Mouse (Mus musculus) lung, postnatal 0 days (tissue): ENCODE data around the gene Zfp622. TPM values are rescaled to one million over a fixed set of nuclear protein-coding genes. Genes with fewer than 3 reads are reported as not detected.

ENCODE experiments used
- ATAC-seq: fragments of 200-750 bp; cut with Nextera tagmentation; 2 replicates; pipeline ENCODE4 v1.8.0; 2017; ENCODE audit warnings: moderate library complexity
- DNase-seq: peaks from one replicate; pipeline ENCODE4 v3.0.0-alpha.2; 2016; ENCODE audit warnings: low spot score
- H3K27ac ChIP-seq: fragments of 300-500 bp; sonication (generic); 2 replicates; pipeline ENCODE4 v1.5.1; 2014; ENCODE audit warnings: antibody characterized with exemption, mild to moderate bottlenecking, low read length, mixed read lengths
- H3K27me3 ChIP-seq: fragments of 300-500 bp; sonication (generic); replicated peaks from 2 replicates; pipeline ENCODE4 v1.6.1; 2014; ENCODE audit warnings: low read length, mixed read lengths; ENCODE audit not compliant: insufficient read depth
- H3K36me3 ChIP-seq: fragments of 300-500 bp; sonication (generic); 2 replicates; pipeline ENCODE4 v1.6.1; 2014; ENCODE audit warnings: low read length, mixed read lengths; ENCODE audit not compliant: insufficient read depth
- H3K4me1 ChIP-seq: fragments of 300-500 bp; sonication (generic); 2 replicates; pipeline ENCODE4 v1.6.1; 2014; ENCODE audit warnings: antibody characterized with exemption, low read depth, low read length, mixed read lengths; ENCODE audit not compliant: insufficient read depth
- H3K4me2 ChIP-seq: fragments of 300-500 bp; sonication (generic); replicated peaks from 2 replicates; pipeline ENCODE4 v1.6.1; 2014; ENCODE audit warnings: low read depth, mild to moderate bottlenecking, low read length, moderate library complexity, mixed read lengths
- H3K4me3 ChIP-seq: fragments of 300-500 bp; sonication (generic); 2 replicates; pipeline ENCODE4 v1.5.1; 2014; ENCODE audit warnings: low read depth, low read length
- H3K9ac ChIP-seq: fragments of 300-500 bp; sonication (generic); replicated peaks from 2 replicates; pipeline ENCODE4 v1.6.1; 2014; ENCODE audit warnings: low read depth, mild to moderate bottlenecking
- H3K9me3 ChIP-seq: fragments of 300-500 bp; sonication (generic); 2 replicates; pipeline ENCODE4 v1.6.1; 2016; ENCODE audit warnings: low read length, mixed read lengths
- CTCF ChIP-seq: IDR thresholded peaks from 2 replicates; pipeline ENCODE4 v1.5.1; 2016; ENCODE audit warnings: antibody characterized with exemption, mild to moderate bottlenecking
- EP300 ChIP-seq: IDR thresholded peaks from 2 replicates; pipeline ENCODE4 v1.6.1; 2016; ENCODE audit warnings: antibody characterized with exemption, mild to moderate bottlenecking, control low read depth
- WGBS: fragments of 180-500 bp; shearing (Covaris S2); extraction: QIAGEN DNeasy Blood & Tissue Kit; methylation state at CpG from one replicate; pipeline ENCODE4 v1.1.7; 2014; 5-methylcytosine and 5-hydroxymethylcytosine counted together
- polyA plus RNA-seq: library from polyadenylated mRNA; unstranded; fragments of >200 nt; fragmentation: Nextera tagmentation; extraction: Ambion mirVana; gene quantifications from 2 replicates; pipeline ENCODE4 v1.2.1, GENCODE M21; 2015

The Zfp622 gene
- polyA plus RNA-seq, 1 experiment from 2014 or later: 18.4 TPM

- H3K4me1 ChIP-seq: 0 out of 2 replicates have a peak, but pooled peaks cover 3% of the 10 kb centered on the region
- no peak overlapping the region for H3K4me2 ChIP-seq
- no peaks in the 10 kb centered on the region for H3K36me3 ChIP-seq
- H3K4me3 ChIP-seq: no peak overlapping the region
- 84% methylated on average over 15 of the region's 15 CpGs for WGBS
- DNase-seq: no peak
- no peak overlapping the region for H3K27ac ChIP-seq
- no peaks in the 10 kb centered on the region for H3K9me3 ChIP-seq
- no peak overlapping the region for H3K9ac ChIP-seq
- ATAC-seq: no peak
- H3K27me3 ChIP-seq: no peaks in the 10 kb centered on the region
- TF ChIP-seq EP300 (no peak), CTCF (no peak)
These were observed 40.6 kb upstream of the Zfp622 start for GRCm38 (mm10) chr15:25943386-25944137.

- H3K27ac ChIP-seq: no peak overlapping the region
- 40% methylated on average over 8 of the region's 8 CpGs for WGBS
These were observed 38.9 kb upstream of the Zfp622 start for GRCm38 (mm10) chr15:25945224-25945623.

GRCm38 (mm10) chr15:25946482-25946881, 37.7 kb upstream of the Zfp622 start:
- DNase-seq (no peak), ATAC-seq (no peak)
- 0 out of 2 replicates have a peak, but pooled peaks cover 3% of the 10 kb centered on the region for H3K4me1 ChIP-seq
- no peak overlapping the region for H3K9ac ChIP-seq
- H3K27me3 ChIP-seq: no peaks in the 10 kb centered on the region
- no peaks in the 10 kb centered on the region for H3K9me3 ChIP-seq
- H3K36me3 ChIP-seq: no peaks in the 10 kb centered on the region
- no peak overlapping the region for H3K4me3 ChIP-seq
- WGBS: 89% methylated on average over 7 of the region's 7 CpGs
- TF ChIP-seq CTCF (no peak), EP300 (no peak)
- no peak overlapping the region for H3K4me2 ChIP-seq
- no peak overlapping the region for H3K27ac ChIP-seq

More at GRCm38 (mm10) chr15:25945224-25945623, 38.9 kb upstream of the Zfp622 start:
- H3K4me2 ChIP-seq: no peak overlapping the region
- H3K4me1 ChIP-seq: 0 out of 2 replicates have a peak, but pooled peaks cover 3% of the 10 kb centered on the region
- ATAC-seq (peak; percentile 46), DNase-seq (peak; percentile 69)
- H3K9me3 ChIP-seq: no peaks in the 10 kb centered on the region
- H3K4me3 ChIP-seq: no peak overlapping the region
- no peak overlapping the region for H3K9ac ChIP-seq
- H3K27me3 ChIP-seq: no peaks in the 10 kb centered on the region
- TF ChIP-seq CTCF (no peak), EP300 (peak; percentile 85)
- no peaks in the 10 kb centered on the region for H3K36me3 ChIP-seq

GRCm38 (mm10) chr15:25947383-25947782, 36.8 kb upstream of the Zfp622 start:
- H3K9ac ChIP-seq: no peak overlapping the region
- no peaks in the 10 kb centered on the region for H3K27me3 ChIP-seq
- H3K9me3 ChIP-seq: no peaks in the 10 kb centered on the region
- DNase-seq (no peak), ATAC-seq (peak; percentile 37)
- WGBS: 66% methylated on average over 8 of the region's 8 CpGs
- no peaks in the 10 kb centered on the region for H3K36me3 ChIP-seq
- 0 out of 2 replicates have a peak, but pooled peaks cover 3% of the 10 kb centered on the region for H3K4me1 ChIP-seq
- TF ChIP-seq EP300 (peak; percentile 62; the same call in 1 of the 2 replicates), CTCF (no peak)
- no peak overlapping the region for H3K4me2 ChIP-seq
- no peak overlapping the region for H3K27ac ChIP-seq
- no peak overlapping the region for H3K4me3 ChIP-seq

GRCm38 (mm10) chr15:25948257-25949223, 35.6 kb upstream of the Zfp622 start:
- Histone ChIP-seq H3K4me2 (no peak overlapping the region), H3K27ac (peak overlapping the region; percentile 16; the same call in 1 of the 2 replicates), H3K4me3 (no peak overlapping the region), H3K9me3 (no peaks in the 10 kb centered on the region), H3K4me1 (0 out of 2 replicates have a peak, but pooled peaks cover 3% of the 10 kb centered on the region), H3K27me3 (no peaks in the 10 kb centered on the region), H3K9ac (no peak overlapping the region), H3K36me3 (no peaks in the 10 kb centered on the region)
- WGBS: 63% methylated on average over 26 of the region's 26 CpGs
- TF ChIP-seq CTCF: no peak
- TF ChIP-seq EP300: peak; percentile 95
- DNase-seq (peak; percentile 74), ATAC-seq (peak; percentile 69)

- H3K4me2 ChIP-seq: no peak overlapping the region
- H3K4me1 ChIP-seq: 0 out of 2 replicates have a peak, but pooled peaks cover 2% of the 10 kb centered on the region
- DNase-seq (no peak), ATAC-seq (no peak)
- H3K36me3 ChIP-seq: no peaks in the 10 kb centered on the region
- no peaks in the 10 kb centered on the region for H3K9me3 ChIP-seq
- no peak for TF ChIP-seq EP300
- TF ChIP-seq CTCF: no peak
- no peak overlapping the region for H3K9ac ChIP-seq
- no peak overlapping the region for H3K27ac ChIP-seq
- 74% methylated on average over 9 of the region's 9 CpGs for WGBS
- H3K4me3 ChIP-seq: no peak overlapping the region
- no peaks in the 10 kb centered on the region for H3K27me3 ChIP-seq
These were observed 34.5 kb upstream of the Zfp622 start for GRCm38 (mm10) chr15:25949696-25950095.
